Mouse (Mus musculus) left cerebral cortex, adult 2 months (tissue): Measurements from ENCODE around the gene Acrbp. TPM values are rescaled to one million over a fixed set of nuclear protein-coding genes. Genes with fewer than 3 reads are reported as not detected.

ENCODE experiments used
- DNase-seq, 2 experiments: peaks; one replicate each; pipeline ENCODE4 v3.0.0; 2021 to 2022; ENCODE audit warnings: low spot score in 2 of 2, mixed read lengths in 1 of 2; ENCODE audit errors: extremely low spot score in 1 of 2
- H3K27ac ChIP-seq: fragments of 200-600 bp; 2 replicates; pipeline ENCODE4 v1.8.1; 2022
- H3K4me3 ChIP-seq: fragments of 200-600 bp; 2 replicates; pipeline ENCODE4 v1.8.1; 2022
- CTCF ChIP-seq: fragments of 200-600 bp; IDR thresholded peaks from 2 replicates; pipeline ENCODE4 v1.8.1; 2022; ENCODE audit warnings: antibody characterized with exemption, mild to moderate bottlenecking, moderate library complexity
- intact Hi-C: fragments of 180-260 bp; cut with DNase I; formaldehyde crosslinking; loops from one replicate; pipeline ENCODE4 v1.15.1; 2025
- total RNA-seq, 2 experiments: library from RNA; stranded (reverse); gene quantifications; 2 replicates each; pipeline ENCODE4 v1.2.3; 2021

Acrbp gene
- total RNA-seq, 2 experiments from 2014 or later = 12.2 to 18.4 TPM

GRCm38 (mm10) chr6:125092372-125092771 lies 42.9 kb downstream of the Acrbp start:
- no peak for TF ChIP-seq CTCF
- Histone ChIP-seq H3K27ac (no peak overlapping the region), H3K4me3 (no peak overlapping the region)
- intact Hi-C loops = no loop called here
- no peak for DNase-seq

- TF ChIP-seq CTCF = no peak
- intact Hi-C loops = loop anchor here (5.0 kb wide), 1 partner anchor 72 kb away; the partner anchor contains the start of gene Gapdh
- Histone ChIP-seq H3K27ac (peak overlapping the region; percentile 83), H3K4me3 (no peak overlapping the region)
- DNase-seq = no peak
Measured at GRCm38 (mm10) chr6:125094843-125095242, 45.4 kb downstream of the Acrbp start.

- Histone ChIP-seq H3K27ac (peak within 1 kb of the TSS; percentile 99), H3K4me3 (peak within 1 kb of the TSS; percentile 96)
- peak; percentile 91 to 94 for DNase-seq
- intact Hi-C loops = loop anchor here (5.0 kb wide), 1 partner anchor 72 kb away; the partner anchor contains the start of gene Gapdh
- no peak for TF ChIP-seq CTCF
Measured at GRCm38 (mm10) chr6:125095391-125096278, 46.1 kb downstream of the Acrbp start, which contains the start of gene Chd4. Gene Chd4, plus strand, starts transcription at chr6:125095981.

GRCm38 (mm10) chr6:125096279-125096596 lies 46.7 kb downstream of the Acrbp start:
- Histone ChIP-seq H3K4me3 (peak overlapping the region; percentile 96), H3K27ac (peak overlapping the region; percentile 99)
- no peak for DNase-seq
- no peak for TF ChIP-seq CTCF
- intact Hi-C loops = loop anchor here (5.0 kb wide), 1 partner anchor 71 kb away; the partner anchor contains the start of gene Gapdh

- intact Hi-C loops = loop anchor here (5.0 kb wide), 1 partner anchor 71 kb away; the partner anchor contains the start of gene Gapdh
- peak overlapping the region; percentile 96 for H3K4me3 ChIP-seq
- peak overlapping the region; percentile 99 for H3K27ac ChIP-seq
- no peak for TF ChIP-seq CTCF
- DNase-seq = peak; percentile 45 to 53
Measured at GRCm38 (mm10) chr6:125096597-125097345, 47.3 kb downstream of the Acrbp start.

GRCm38 (mm10) chr6:125097346-125097689 lies 47.8 kb downstream of the Acrbp start:
- TF ChIP-seq CTCF = no peak
- intact Hi-C loops = loop anchor here (5.0 kb wide), 1 partner anchor 70 kb away; the partner anchor contains the start of gene Gapdh
- Histone ChIP-seq H3K4me3 (peak overlapping the region; percentile 96), H3K27ac (peak overlapping the region; percentile 99)
- no peak for DNase-seq

- intact Hi-C loops = loop anchor here (5.0 kb wide), 1 partner anchor 69 kb away; the partner anchor contains the start of gene Gapdh
- no peak for DNase-seq
- Histone ChIP-seq H3K4me3 (peak overlapping the region; percentile 96), H3K27ac (peak overlapping the region; percentile 99)
- no peak for TF ChIP-seq CTCF
Measured at GRCm38 (mm10) chr6:125097951-125098350, 48.5 kb downstream of the Acrbp start.

GRCm38 (mm10) chr6:125098513-125098912 lies 49.0 kb downstream of the Acrbp start:
- Histone ChIP-seq H3K27ac (peak overlapping the region; percentile 99), H3K4me3 (peak overlapping the region; percentile 96)
- no peak for DNase-seq
- TF ChIP-seq CTCF = no peak
- intact Hi-C loops = loop anchor here (5.0 kb wide), 1 partner anchor 69 kb away; the partner anchor contains the start of gene Gapdh

GRCm38 (mm10) chr6:125099421-125099971 lies 50.0 kb downstream of the Acrbp start:
- Histone ChIP-seq H3K27ac (peak overlapping the region; percentile 99), H3K4me3 (peak overlapping the region; percentile 96; the same call in 1 of the 2 replicates)
- no peak for DNase-seq
- TF ChIP-seq CTCF = no peak
- intact Hi-C loops = loop anchor here (5.0 kb wide), 1 partner anchor 68 kb away; the partner anchor contains the start of gene Gapdh

GRCm38 (mm10) chr6:125101444-125101843 lies 52.0 kb downstream of the Acrbp start:
- Histone ChIP-seq H3K4me3 (no peak overlapping the region), H3K27ac (no peak overlapping the region)
- intact Hi-C loops = no loop called here
- TF ChIP-seq CTCF = no peak
- no peak for DNase-seq

GRCm38 (mm10) chr6:125104223-125104622 lies 54.7 kb downstream of the Acrbp start:
- no peak for DNase-seq
- TF ChIP-seq CTCF = no peak
- Histone ChIP-seq H3K27ac (no peak overlapping the region), H3K4me3 (no peak overlapping the region)
- intact Hi-C loops = no loop called here
